Mouse (Mus musculus): Measurements from ENCODE around the gene P4htm. TPM values are rescaled to one million over a fixed set of nuclear protein-coding genes. Genes with fewer than 3 reads are reported as not detected.

The P4htm gene
- 17.3 and 18.2 TPM in 2 replicates for polyA plus RNA-seq (2015; fragmentation: Nextera tagmentation; extraction: Ambion mirVana)

DNA sequence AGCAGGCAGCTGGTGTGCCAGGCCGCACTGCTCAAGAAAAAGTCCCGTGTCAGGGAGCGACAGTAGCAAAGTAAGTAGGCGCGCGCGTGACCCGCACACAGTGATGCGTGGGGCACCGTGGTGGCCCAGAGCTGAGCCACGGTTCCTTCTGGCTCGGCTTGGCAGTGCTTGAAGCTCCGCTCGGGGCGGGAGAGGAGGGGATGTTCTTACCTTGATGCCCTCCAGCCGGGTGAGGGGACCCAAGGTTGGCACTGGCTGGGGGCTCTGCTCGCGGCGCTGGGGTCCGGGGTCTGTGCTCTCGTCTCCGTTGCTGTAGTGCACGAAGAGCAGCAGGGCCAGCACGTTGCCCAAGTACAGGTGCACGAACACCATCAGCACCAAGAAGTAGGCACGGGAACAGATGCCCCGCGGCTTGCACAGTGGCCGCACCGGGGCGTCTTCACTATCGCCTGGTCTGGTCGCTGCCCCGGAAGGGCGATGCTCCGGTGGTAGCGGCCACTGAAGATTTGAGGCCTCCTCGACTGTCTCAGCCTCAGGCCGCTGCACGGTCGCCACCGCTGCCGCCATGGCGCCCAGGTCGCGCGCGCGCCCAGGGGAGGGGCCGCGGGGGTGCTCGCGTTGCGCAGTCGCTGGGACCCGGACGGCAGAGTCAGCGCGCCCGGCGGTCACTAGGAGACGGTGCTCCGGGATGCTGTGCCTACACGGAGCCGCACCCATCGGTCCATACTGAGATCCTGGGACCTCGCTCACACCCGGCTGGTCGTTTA lies at the start of gene P4htm:
Gene P4htm (minus strand): TSS at position 670 of the 767 bp plus-strand sequence.

DNA sequence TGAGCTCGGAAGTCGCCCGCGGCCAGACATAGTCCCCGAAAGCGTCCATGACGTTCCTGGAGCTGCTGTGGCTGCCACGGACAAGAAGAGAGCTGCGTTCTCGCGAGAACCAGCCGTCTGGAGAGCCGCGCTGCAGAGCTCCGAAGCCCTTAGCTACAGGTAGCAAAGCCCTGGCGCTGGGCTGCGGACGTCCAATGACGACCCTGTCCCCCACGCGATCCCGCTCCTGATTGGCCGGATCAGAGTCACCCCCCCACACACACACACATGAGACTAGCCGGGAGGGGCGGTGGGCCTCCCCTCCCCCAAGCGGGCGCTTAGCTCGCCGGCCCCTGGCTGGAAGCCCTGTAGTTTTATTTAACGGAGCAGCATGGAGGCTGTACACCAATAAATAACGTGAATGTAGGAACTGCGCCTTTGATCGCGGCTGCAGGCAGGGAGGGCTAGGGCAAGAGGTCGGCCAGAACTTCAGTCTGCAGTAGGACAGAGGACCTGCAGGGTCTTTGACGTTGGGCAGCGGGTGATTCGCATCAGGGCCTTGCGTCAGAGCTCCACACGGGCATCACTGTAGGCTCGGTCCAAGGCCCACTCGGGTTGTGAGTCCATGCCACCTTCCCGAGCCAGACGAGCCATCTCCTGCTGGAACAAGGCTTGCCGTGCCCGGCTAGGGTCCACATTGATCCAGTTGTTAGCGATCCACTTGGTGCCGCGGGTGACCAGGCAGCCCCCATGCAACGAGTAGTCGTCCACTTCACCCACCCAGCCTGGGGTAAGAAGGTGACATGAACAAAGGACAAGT lies 18.7 kb downstream of the P4htm start, which contains the start of gene Wdr6:
Gene Wdr6 (minus strand): TSS at position 195 of the 799 bp plus-strand sequence.

DNA sequence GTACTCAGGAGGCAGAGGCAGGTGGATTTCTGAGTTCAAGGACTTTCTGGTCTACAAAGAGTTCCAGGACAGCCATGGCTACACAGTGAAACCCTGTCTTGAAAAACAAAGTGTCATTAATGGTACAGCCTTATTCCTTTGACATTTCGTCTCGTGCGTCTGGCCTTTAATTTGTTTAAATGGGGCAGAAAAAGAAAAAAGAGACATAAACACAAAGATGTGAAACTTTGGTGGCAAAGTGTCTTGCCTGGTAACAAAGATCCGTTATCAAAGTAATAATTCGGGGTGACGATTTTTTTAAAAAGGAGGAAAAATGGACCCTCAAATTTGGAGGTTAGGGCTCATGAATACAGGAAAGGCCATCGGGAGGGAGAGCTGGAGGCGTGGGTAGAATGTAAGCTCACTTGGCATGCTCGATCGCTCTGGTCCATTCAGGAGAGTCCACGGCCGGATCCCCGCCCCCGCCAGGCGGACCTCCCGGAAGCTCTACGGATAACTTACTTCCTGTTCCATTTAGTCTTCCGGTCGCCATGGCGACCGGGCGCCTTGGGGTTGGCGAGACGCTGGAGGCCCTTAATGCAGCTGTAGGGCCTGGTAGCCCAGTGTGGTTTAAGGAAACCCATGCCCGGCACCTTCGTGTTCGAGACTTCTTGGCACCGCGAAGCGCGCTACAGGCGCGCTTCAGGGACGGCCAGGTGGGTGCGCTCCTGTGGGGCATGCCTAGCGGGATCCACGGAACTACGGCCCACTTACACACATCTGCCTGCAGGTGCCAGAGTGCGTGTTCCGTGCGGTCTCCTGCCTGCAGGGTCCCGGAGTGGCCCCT lies 27.9 kb downstream of the P4htm start, which contains the start of gene Dalrd3:
Gene Dalrd3 (plus strand): TSS at position 506 of the 826 bp plus-strand sequence.

DNA sequence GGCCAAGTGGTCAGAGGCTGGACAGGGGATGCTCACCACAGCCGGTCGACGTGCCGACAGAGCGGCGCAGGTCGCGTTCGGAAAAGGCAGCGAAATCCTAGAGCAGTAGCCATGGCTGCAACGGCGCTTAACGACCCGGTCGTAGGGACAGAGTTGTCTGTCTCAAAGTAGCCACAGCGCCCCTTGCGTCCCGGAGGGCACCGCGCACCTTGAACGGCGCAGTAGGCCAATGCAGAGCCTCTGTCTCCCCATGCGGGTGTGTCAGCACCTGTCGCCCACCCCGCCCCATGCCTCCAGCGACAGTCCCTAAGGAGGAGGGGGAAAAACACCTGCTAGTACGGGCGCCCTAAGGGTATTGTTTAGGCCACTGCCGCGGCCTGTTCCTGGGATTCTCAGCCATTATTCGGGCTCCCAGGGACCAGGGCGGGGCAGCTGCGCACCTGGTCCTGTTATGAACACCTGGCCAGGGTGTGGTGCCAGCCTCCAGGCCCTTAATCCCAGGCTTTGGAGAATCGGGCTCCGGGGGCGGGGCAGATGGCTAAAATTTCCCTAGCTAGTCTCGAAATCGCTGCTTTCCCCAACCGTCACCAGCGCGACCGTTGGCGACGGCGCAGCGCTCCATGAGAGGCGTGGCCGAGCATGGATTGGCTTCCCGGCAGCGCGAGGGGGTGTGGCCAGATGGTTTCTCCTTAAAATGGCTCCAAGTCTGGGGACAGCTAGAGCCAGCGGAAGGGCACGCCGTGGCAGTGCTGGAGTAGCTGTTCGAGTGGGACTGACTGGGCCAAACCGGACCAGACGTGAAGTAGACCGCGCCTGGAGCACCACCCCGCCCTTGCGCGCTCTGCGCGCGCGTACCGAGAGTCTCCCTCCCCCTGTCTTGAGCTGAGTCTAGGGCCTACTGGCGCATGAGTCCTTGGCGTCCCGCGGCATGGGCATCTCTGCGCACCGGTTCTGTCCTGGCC lies 30.4 kb downstream of the P4htm start, which contains the start of gene Ndufaf3:
Gene Ndufaf3 (minus strand): TSS at position 620 of the 962 bp plus-strand sequence.

DNA sequence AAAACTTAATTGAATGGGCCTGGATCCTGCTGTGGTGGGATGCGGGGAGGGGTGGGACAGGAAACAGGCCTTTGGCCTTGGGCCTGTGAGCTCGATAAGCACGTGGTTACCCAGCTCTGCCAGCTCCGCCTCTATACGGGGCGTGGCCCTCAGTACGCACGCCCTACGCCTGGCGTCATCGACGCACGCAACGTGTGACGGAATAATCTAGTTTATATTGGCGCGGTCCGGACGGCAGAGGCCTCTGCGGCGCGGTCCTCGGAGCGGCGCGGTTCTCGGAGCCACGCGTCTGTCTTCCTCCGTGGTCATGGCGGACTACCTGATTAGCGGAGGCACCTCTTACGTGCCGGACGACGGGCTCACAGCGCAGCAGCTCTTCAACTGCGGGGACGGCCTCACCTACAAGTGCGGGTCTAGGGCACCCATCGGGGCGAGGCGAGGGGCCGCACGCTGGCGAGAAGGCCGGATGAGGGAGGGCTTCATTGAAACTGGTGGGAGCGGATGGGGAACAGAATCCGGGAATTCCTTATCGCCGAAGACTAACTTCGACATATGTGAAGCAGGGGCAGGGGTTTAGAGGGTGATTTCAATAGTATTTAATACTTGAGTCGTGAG lies 37.1 kb downstream of the P4htm start, which contains the start of gene Impdh2:
Gene Impdh2 (plus strand): TSS at position 60 of the 615 bp plus-strand sequence.

Small RNA genes lying within 50 kb of the gene (microRNA-seq; reads per million reads assigned to microRNA genes)
- not detected for gene Gm24083 (ENCODE audit: borderline replicate concordance, insufficient number of aligned reads)
- not detected for gene Mir191 (ENCODE audit: borderline replicate concordance, insufficient number of aligned reads)
- 2,096 reads per million, percentile 84 among the genes with 10 or more reads in this experiment for gene Mir425 (ENCODE audit: borderline replicate concordance, insufficient number of aligned reads)

Other genes starting within 250 kb of the P4htm start
- 44.6 and 58.2 TPM in 2 replicates for gene Usp4, start 249.8 kb downstream of the P4htm start, polyA plus RNA-seq (2015; fragmentation: Nextera tagmentation; extraction: Ambion mirVana)
- gene 1700102P08Rik, start 204.9 kb downstream of the P4htm start, polyA plus RNA-seq (2015; fragmentation: Nextera tagmentation; extraction: Ambion mirVana), result 0.16 TPM in 1 of 2 replicates, not detected in the other
- 0.86 and 2.0 TPM in 2 replicates for gene Ccdc36, start 169.2 kb downstream of the P4htm start, polyA plus RNA-seq (2015; fragmentation: Nextera tagmentation; extraction: Ambion mirVana)
- gene BC048562, start 161.2 kb downstream of the P4htm start, polyA plus RNA-seq (2015; fragmentation: Nextera tagmentation; extraction: Ambion mirVana), result not detected in 2 replicates
- gene Ccdc71, start 137.1 kb downstream of the P4htm start, polyA plus RNA-seq (2015; fragmentation: Nextera tagmentation; extraction: Ambion mirVana), result 34.9 and 49.0 TPM in 2 replicates
- 54.3 and 61.4 TPM in 2 replicates for gene Klhdc8b, start 136.1 kb downstream of the P4htm start, polyA plus RNA-seq (2015; fragmentation: Nextera tagmentation; extraction: Ambion mirVana)
- 31.5 and 37.7 TPM in 2 replicates for gene Lamb2, start 117.9 kb downstream of the P4htm start, polyA plus RNA-seq (2015; fragmentation: Nextera tagmentation; extraction: Ambion mirVana)
- 36.9 and 72.1 TPM in 2 replicates for gene Usp19, start 107.1 kb downstream of the P4htm start, polyA plus RNA-seq (2015; fragmentation: Nextera tagmentation; extraction: Ambion mirVana)
- 60.1 and 86.1 TPM in 2 replicates for gene Qars, start 90.0 kb downstream of the P4htm start, polyA plus RNA-seq (2015; fragmentation: Nextera tagmentation; extraction: Ambion mirVana)
- 70.3 and 91.3 TPM in 2 replicates for gene Qrich1, start 80.9 kb downstream of the P4htm start, polyA plus RNA-seq (2015; fragmentation: Nextera tagmentation; extraction: Ambion mirVana)
- gene Impdh2, start 37.4 kb downstream of the P4htm start, polyA plus RNA-seq (2015; fragmentation: Nextera tagmentation; extraction: Ambion mirVana), result 68.2 and 82.0 TPM in 2 replicates
- 68.4 and 111 TPM in 2 replicates for gene Ndufaf3, start 30.2 kb downstream of the P4htm start, polyA plus RNA-seq (2015; fragmentation: Nextera tagmentation; extraction: Ambion mirVana)
- gene Dalrd3, start 27.8 kb downstream of the P4htm start, polyA plus RNA-seq (2015; fragmentation: Nextera tagmentation; extraction: Ambion mirVana), result 95.0 and 107 TPM in 2 replicates
- gene Wdr6, start 18.9 kb downstream of the P4htm start, polyA plus RNA-seq (2015; fragmentation: Nextera tagmentation; extraction: Ambion mirVana), result 73.9 and 83.0 TPM in 2 replicates
- 24.4 and 32.1 TPM in 2 replicates for gene Arih2, start 51.7 kb upstream of the P4htm start, polyA plus RNA-seq (2015; fragmentation: Nextera tagmentation; extraction: Ambion mirVana)
- gene Slc25a20, start 64.4 kb upstream of the P4htm start, polyA plus RNA-seq (2015; fragmentation: Nextera tagmentation; extraction: Ambion mirVana), result 45.2 and 70.4 TPM in 2 replicates
- gene Prkar2a, start 91.6 kb upstream of the P4htm start, polyA plus RNA-seq (2015; fragmentation: Nextera tagmentation; extraction: Ambion mirVana), result 16.7 and 17.3 TPM in 2 replicates
- gene Ip6k2, start 186.1 kb upstream of the P4htm start, polyA plus RNA-seq (2015; fragmentation: Nextera tagmentation; extraction: Ambion mirVana), result 54.1 and 55.9 TPM in 2 replicates
- gene Nckipsd, start 210.7 kb upstream of the P4htm start, polyA plus RNA-seq (2015; fragmentation: Nextera tagmentation; extraction: Ambion mirVana), result 8.4 and 9.3 TPM in 2 replicates
- gene Celsr3, start 228.7 kb upstream of the P4htm start, polyA plus RNA-seq (2015; fragmentation: Nextera tagmentation; extraction: Ambion mirVana), result 1.7 and 1.9 TPM in 2 replicates

Measured in adrenal gland, postnatal 0 days (tissue).